Mouse (Mus musculus) heart, embryonic 14.5 days (tissue): ENCODE results near the gene Fen1. TPM values are rescaled to one million over a fixed set of nuclear protein-coding genes. Genes with fewer than 3 reads are reported as not detected.
A peak's percentile ranks its signal among the peaks of the same experiment; 100 is the strongest.

Experiments
- ATAC-seq: fragments of 200-750 bp; cut with Nextera tagmentation; 2 replicates; pipeline ENCODE4 v1.8.0; 2017; ENCODE audit warnings: low read depth, moderate TSS enrichment; ENCODE audit not compliant: insufficient number of reproducible peaks, insufficient read depth, low FRiP score
- H3K27ac ChIP-seq, 2 experiments: fragments of 200-500 bp in 1 of 2; fragments of 300-500 bp in 1 of 2; sonication (generic) in 1 of 2; replicated peaks in 1 of 2; 2 replicates each; pipeline ENCODE4 v1.5.1; 2012 to 2014; ENCODE audit warnings: low read depth in 2 of 2, low read length in 2 of 2, control low read depth in 1 of 2, mild to moderate bottlenecking in 1 of 2, mixed read lengths in 1 of 2; ENCODE audit not compliant: control insufficient read depth in 1 of 2, insufficient read depth in 1 of 2
- H3K27me3 ChIP-seq: fragments of 300-500 bp; sonication (generic); 2 replicates; pipeline ENCODE4 v1.6.1; 2014; ENCODE audit warnings: mild to moderate bottlenecking, low read length, control low read depth; ENCODE audit not compliant: control insufficient read depth, insufficient read depth
- H3K36me3 ChIP-seq: fragments of 300-500 bp; sonication (generic); 2 replicates; pipeline ENCODE4 v1.6.1; 2014; ENCODE audit warnings: mild to moderate bottlenecking, control low read depth, low read length, mixed read lengths; ENCODE audit not compliant: control insufficient read depth, insufficient read depth
- H3K4me1 ChIP-seq, 2 experiments: fragments of 200-500 bp in 1 of 2; fragments of 300-500 bp in 1 of 2; sonication (generic) in 1 of 2; 2 replicates each; pipeline ENCODE4 v1.6.1; 2012 to 2014; ENCODE audit warnings: low read length in 2 of 2, control low read depth in 1 of 2, mixed read lengths in 1 of 2; ENCODE audit not compliant: control insufficient read depth in 2 of 2, insufficient read depth in 2 of 2
- H3K4me2 ChIP-seq: fragments of 300-500 bp; sonication (generic); 2 replicates; pipeline ENCODE4 v1.6.1; 2014; ENCODE audit warnings: mild to moderate bottlenecking, low read length
- H3K4me3 ChIP-seq, 2 experiments: fragments of 200-500 bp in 1 of 2; fragments of 300-500 bp in 1 of 2; sonication (generic) in 1 of 2; 2 replicates each; pipeline ENCODE4 v1.5.1; 2012 to 2014; ENCODE audit warnings: low read length in 2 of 2, mild to moderate bottlenecking in 2 of 2, control low read depth in 1 of 2, low read depth in 1 of 2, moderate library complexity in 1 of 2; ENCODE audit not compliant: control insufficient read depth in 1 of 2, insufficient read depth in 1 of 2
- H3K9ac ChIP-seq: fragments of 300-500 bp; sonication (generic); 2 replicates; pipeline ENCODE4 v1.6.1; 2014; ENCODE audit warnings: mild to moderate bottlenecking, low read length
- H3K9me3 ChIP-seq: fragments of 300-500 bp; sonication (generic); 2 replicates; pipeline ENCODE4 v1.6.1; 2016; ENCODE audit warnings: low read length, control low read depth; ENCODE audit not compliant: control insufficient read depth
- WGBS: fragments of 180-500 bp; shearing (Covaris S2); extraction: QIAGEN DNeasy Blood & Tissue Kit; methylation state at CpG from one replicate; pipeline ENCODE4 v1.1.7; 2014; 5-methylcytosine and 5-hydroxymethylcytosine counted together
- polyA plus RNA-seq: library from polyadenylated mRNA; unstranded; fragments of >200 nt; fragmentation: Nextera tagmentation; extraction: Ambion mirVana; gene quantifications from 2 replicates; pipeline ENCODE4 v1.2.1, GENCODE M21; 2014

Gene Fen1
- polyA plus RNA-seq, 1 experiment from 2014 or later, result 37.6 TPM

GRCm38 (mm10) chr19:10224637-10225453 lies 20.9 kb upstream of the Fen1 start:
- WGBS, result 9% methylated on average over 26 of the region's 26 CpGs
- peak overlapping the region; percentile 3 to 24; a peak in 2 of 4 replicates for H3K4me3 ChIP-seq
- H3K27me3 ChIP-seq, result no peaks in the 10 kb centered on the region
- peak overlapping the region; percentile 50 for H3K9ac ChIP-seq
- peak overlapping the region; percentile 66 for H3K4me2 ChIP-seq
- peaks cover 12 to 15% of the 10 kb centered on the region in 2 experiments for H3K4me1 ChIP-seq
- H3K9me3 ChIP-seq, result no peaks in the 10 kb centered on the region
- no peak for ATAC-seq
- no peaks in the 10 kb centered on the region for H3K36me3 ChIP-seq
- no peak overlapping the region for H3K27ac ChIP-seq

- Histone ChIP-seq H3K4me2 (no peak overlapping the region), H3K4me1 (peaks cover 12% of the 10 kb centered on the region in 2 experiments)
- 78% methylated on average over 4 of the region's 4 CpGs for WGBS
Observed at GRCm38 (mm10) chr19:10223561-10223960, 19.6 kb upstream of the Fen1 start.

GRCm38 (mm10) chr19:10222656-10223055 lies 18.7 kb upstream of the Fen1 start:
- Histone ChIP-seq H3K4me2 (no peak overlapping the region), H3K27ac (no peak overlapping the region), H3K9ac (no peak overlapping the region), H3K9me3 (no peaks in the 10 kb centered on the region), H3K4me1 (peaks cover 12% of the 10 kb centered on the region in 2 experiments), H3K4me3 (no peak overlapping the region), H3K27me3 (no peaks in the 10 kb centered on the region), H3K36me3 (no peaks in the 10 kb centered on the region)
- WGBS, result 32% methylated on average over 8 of the region's 8 CpGs
- no peak for ATAC-seq

More at GRCm38 (mm10) chr19:10223561-10223960, 19.6 kb upstream of the Fen1 start:
- H3K36me3 ChIP-seq, result no peaks in the 10 kb centered on the region
- H3K27me3 ChIP-seq, result no peaks in the 10 kb centered on the region
- no peak overlapping the region for H3K27ac ChIP-seq
- no peaks in the 10 kb centered on the region for H3K9me3 ChIP-seq
- no peak overlapping the region for H3K9ac ChIP-seq
- no peak for ATAC-seq
- no peak overlapping the region for H3K4me3 ChIP-seq

GRCm38 (mm10) chr19:10221585-10221984 lies 17.6 kb upstream of the Fen1 start:
- Histone ChIP-seq H3K4me2 (no peak overlapping the region), H3K27ac (no peak overlapping the region), H3K36me3 (no peaks in the 10 kb centered on the region), H3K4me1 (peaks cover 12% of the 10 kb centered on the region in 2 experiments), H3K9me3 (no peaks in the 10 kb centered on the region), H3K9ac (no peak overlapping the region), H3K27me3 (no peaks in the 10 kb centered on the region), H3K4me3 (no peak overlapping the region)
- 23% methylated on average over 4 of the region's 4 CpGs for WGBS
- no peak for ATAC-seq

GRCm38 (mm10) chr19:10219593-10219992 lies 15.6 kb upstream of the Fen1 start:
- Histone ChIP-seq H3K27me3 (no peaks in the 10 kb centered on the region), H3K4me3 (no peak overlapping the region), H3K9ac (no peak overlapping the region), H3K4me1 (peaks cover 0 to 1% of the 10 kb centered on the region in 2 experiments; a peak in 1 of 4 replicates), H3K9me3 (no peaks in the 10 kb centered on the region), H3K4me2 (no peak overlapping the region), H3K27ac (no peak overlapping the region), H3K36me3 (no peaks in the 10 kb centered on the region)
- ATAC-seq, result no peak
- WGBS, result 57% methylated on average over 6 of the region's 6 CpGs

- H3K9me3 ChIP-seq, result no peaks in the 10 kb centered on the region
Observed at GRCm38 (mm10) chr19:10219108-10219507, 15.1 kb upstream of the Fen1 start.

GRCm38 (mm10) chr19:10216101-10216500 lies 12.1 kb upstream of the Fen1 start:
- H3K9ac ChIP-seq, result no peak overlapping the region
- no peaks in the 10 kb centered on the region for H3K4me1 ChIP-seq
- no peak for ATAC-seq
- H3K9me3 ChIP-seq, result no peaks in the 10 kb centered on the region
- no peaks in the 10 kb centered on the region for H3K27me3 ChIP-seq
- WGBS, result 65% methylated on average over 8 of the region's 8 CpGs
- H3K27ac ChIP-seq, result no peak overlapping the region
- peaks cover 19% of the 10 kb centered on the region for H3K36me3 ChIP-seq
- no peak overlapping the region for H3K4me2 ChIP-seq
- no peak overlapping the region for H3K4me3 ChIP-seq

More at GRCm38 (mm10) chr19:10219108-10219507, 15.1 kb upstream of the Fen1 start:
- Histone ChIP-seq H3K4me1 (no peaks in the 10 kb centered on the region; a peak in 1 of 4 replicates), H3K27ac (no peak overlapping the region), H3K36me3 (no peaks in the 10 kb centered on the region), H3K4me2 (no peak overlapping the region), H3K9ac (no peak overlapping the region), H3K4me3 (no peak overlapping the region), H3K27me3 (no peaks in the 10 kb centered on the region)
- no peak for ATAC-seq
- WGBS, result 50% methylated on average over 3 of the region's 3 CpGs
